Mouse (Mus musculus): Measurements from ENCODE around the gene Cfap99. TPM values are rescaled to one million over a fixed set of nuclear protein-coding genes. Genes with fewer than 3 reads are reported as not detected.

The Cfap99 gene
- 0.38 and 0.42 TPM in 2 replicates for polyA plus RNA-seq (2012; rRNA removed)

DNA sequence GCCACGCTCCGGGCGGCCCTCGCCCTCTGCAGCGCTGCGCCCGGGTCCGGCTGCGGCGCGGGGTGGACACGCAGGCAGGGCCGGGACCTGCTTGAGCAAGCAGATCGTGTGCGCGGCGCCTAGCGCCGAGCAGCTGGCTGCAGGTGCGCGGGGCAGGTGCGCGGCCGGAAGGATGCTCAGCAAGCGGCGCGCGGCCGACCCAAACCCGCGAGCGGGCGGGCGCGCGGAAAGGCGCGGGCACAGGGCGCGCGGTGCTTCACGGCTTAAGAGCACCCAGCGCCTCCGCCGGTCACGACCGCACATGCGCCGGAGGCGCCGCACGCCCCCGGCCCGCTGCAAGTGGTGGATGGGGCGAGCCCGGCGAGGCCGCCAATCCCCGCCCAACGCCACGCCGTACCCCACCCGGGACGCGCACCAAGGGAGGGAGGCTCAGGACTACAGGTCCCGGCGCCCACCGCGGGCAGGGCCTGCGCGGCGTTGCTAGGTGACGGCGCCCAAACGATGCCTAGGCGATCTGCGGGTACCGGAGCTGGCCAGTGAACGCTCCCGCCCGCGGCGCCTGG lies at the start of gene Cfap99, which contains the start of gene Zfyve28:
Gene Cfap99 (plus strand): TSS at position 447 of the 563 bp plus-strand sequence.
Gene Zfyve28 (minus strand): TSS at position 296 of the 563 bp plus-strand sequence.
- no peak for DNase-seq (ENCODE audit: low read depth)

DNA sequence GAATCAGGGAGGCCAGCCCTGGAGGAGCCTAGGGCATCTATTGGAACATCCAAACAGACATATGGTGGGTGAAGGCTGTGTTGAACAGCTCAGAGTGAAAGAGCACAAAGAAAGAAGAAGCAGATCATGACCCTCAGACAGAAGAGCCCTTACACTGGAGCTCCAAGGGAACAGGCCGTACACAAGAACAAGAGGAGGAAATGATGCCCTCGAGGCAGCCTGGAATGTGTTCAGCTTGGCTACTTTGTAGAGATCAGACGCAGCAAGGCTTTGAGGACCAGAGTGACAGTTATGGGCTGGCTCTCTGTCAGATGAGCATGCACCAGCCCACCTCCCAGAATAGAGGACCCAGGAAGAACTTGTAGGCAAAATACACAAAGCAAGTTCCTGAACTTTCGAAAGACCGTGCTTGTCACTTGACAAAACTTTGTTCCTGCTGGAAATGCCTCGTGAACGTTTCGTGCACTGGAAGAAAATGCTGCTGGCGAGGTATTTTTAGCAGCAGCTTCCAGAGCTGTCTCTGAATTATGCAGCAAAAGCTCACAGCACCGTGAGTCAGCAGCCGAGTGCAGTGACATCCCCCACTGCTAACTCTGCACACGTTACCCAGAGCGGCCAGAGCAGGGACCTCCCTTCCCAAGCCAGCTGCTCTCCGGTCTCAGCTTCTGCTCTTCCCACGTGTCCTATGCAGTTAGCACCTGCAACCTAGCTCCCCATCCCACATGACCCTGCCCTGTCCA lies 46.0 kb upstream of the Cfap99 start:
- no peak for DNase-seq (ENCODE audit: low read depth)

GRCm38 (mm10) chr5:34243062-34243461 lies 45.3 kb upstream of the Cfap99 start:
- no peak for DNase-seq (ENCODE audit: low read depth)

- no peak for DNase-seq (ENCODE audit: low read depth)
These were observed 42.0 kb upstream of the Cfap99 start for GRCm38 (mm10) chr5:34246443-34246842.

DNA sequence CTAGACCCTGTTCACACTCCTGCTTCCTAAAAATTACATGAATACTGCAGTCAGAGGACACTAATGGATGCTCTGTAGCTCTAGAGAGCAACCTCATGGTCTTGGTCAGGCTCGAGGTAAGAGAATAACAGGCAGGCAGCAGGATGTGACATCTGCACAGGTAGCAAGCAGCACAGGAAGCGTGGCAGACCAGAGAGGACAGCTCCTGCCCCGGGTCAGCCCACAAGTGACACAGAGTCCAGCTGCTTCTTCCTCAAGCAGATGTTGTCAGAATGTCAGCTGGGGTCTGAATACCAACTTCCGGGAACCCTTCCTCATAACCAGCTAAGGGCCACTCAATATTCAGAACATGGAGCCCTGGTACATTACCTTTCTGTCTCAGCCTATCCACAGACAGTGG lies 39.3 kb upstream of the Cfap99 start:
- no peak for DNase-seq (ENCODE audit: low read depth)

GRCm38 (mm10) chr5:34250090-34250489 lies 38.3 kb upstream of the Cfap99 start:
- DNase-seq (ENCODE audit: low read depth): no peak

DNA sequence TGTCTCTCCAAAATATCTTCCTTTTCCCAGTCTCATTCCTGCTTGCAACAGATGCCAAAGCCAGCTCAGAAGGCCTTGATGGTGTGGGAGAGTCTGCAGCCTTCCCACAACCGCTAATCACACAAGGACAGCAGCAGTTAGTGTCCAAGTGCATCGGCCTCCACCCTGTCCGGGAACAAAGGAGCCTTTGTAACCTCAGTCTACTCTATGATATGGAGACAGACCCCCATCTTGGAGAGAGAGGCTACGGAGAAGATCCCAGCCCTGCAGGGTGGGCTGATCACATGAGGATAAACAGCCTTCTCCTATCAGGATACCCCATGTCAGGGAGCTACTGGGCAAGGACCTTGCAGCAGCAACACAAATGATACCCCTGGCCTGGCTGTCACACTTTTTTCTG lies 36.6 kb upstream of the Cfap99 start:
- no peak for DNase-seq (ENCODE audit: low read depth)

GRCm38 (mm10) chr5:34252307-34252966 lies 36.0 kb upstream of the Cfap99 start:
- DNase-seq (ENCODE audit: low read depth): no peak

- DNase-seq (ENCODE audit: low read depth): no peak
These were observed 35.4 kb upstream of the Cfap99 start for GRCm38 (mm10) chr5:34252967-34253519.

DNA sequence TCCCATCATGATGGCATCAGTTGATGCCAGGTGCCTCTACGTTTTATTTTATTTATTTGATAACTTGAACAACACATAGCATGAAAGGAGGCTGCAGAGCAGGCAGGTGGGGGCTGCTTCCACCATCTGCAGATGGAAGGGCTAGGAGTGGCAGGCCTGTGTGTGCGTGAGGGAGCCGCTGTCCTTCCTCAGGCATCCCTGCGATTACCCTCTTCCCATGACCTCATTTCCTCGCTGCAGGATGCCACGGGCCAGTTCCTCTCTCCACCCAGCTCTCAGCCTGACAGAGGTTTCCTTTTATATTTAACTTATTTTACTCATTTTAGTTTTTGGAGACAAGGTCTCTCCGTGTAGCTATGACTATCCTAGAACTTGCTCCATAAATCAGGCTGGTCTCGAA lies 34.1 kb upstream of the Cfap99 start:
- no peak for DNase-seq (ENCODE audit: low read depth)

DNA sequence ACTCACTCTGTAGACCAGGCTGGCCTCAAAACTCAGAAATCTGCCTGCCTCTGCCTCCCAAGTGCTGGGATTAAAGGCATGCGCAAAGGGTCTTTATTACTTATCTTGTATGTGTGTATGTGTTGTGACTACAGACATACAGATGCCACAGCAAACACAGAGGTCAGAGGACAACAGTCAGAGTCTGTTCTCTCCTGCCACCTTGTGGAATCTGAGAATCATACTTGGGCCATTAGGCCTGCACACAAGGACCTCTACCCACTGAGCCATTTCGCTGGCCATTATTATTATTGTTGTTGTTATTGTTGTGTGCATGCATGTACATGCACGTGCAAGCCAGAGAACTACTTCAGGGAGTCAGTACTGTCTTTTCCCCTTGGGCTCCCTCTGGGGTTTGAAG lies 33.2 kb upstream of the Cfap99 start:
- DNase-seq (ENCODE audit: low read depth): no peak

DNA sequence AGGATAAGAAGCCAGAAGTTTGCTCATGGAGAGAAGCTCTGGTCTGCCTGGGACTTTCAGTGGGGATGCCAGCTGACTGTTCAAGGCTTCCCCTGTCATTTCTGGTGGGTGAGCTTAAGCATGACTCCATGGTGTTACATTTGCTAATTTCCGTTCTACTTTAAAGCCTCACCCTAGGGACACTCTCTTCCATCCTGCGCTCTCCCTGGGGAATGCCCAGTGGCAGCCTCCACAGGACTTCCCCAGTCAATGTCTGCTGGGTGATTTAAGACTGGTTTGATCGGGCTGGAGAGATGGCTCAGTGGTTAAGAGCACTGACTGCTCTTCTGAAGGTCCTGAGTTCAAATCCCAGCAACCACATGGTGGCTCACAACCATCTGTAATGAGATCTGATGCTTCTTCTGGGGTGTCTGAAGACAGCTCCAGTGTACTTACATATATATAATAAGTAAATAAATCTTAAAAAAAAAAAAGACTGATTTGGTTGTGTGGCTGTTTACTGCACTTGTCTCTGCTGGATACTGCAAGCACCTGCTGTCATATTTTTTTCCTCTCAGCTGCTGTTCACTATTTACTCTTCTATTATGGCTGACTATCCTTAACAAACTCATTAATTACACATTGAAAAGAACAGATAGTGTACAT lies 29.1 kb upstream of the Cfap99 start:
- DNase-seq (ENCODE audit: low read depth): no peak

DNA sequence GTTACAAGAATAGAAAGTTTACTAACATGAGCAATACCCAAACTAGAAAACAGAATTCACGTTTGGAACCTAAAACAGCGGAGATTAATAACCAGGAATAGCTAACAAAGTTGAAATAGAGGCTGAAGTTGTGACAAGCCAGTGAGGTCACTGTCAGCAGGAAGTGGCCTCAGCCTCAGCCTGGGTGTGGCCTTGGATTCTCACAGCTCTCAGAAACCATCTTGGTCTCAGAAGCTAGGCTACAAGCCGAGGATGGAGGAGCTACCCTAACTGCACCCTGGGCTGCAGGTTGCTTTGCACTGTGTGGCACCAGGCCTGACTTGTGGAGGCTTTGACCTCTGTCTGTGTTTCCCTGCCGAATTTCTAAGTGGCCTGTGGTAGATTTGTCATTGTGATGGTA lies 22.3 kb upstream of the Cfap99 start:
- DNase-seq (ENCODE audit: low read depth): no peak

DNA sequence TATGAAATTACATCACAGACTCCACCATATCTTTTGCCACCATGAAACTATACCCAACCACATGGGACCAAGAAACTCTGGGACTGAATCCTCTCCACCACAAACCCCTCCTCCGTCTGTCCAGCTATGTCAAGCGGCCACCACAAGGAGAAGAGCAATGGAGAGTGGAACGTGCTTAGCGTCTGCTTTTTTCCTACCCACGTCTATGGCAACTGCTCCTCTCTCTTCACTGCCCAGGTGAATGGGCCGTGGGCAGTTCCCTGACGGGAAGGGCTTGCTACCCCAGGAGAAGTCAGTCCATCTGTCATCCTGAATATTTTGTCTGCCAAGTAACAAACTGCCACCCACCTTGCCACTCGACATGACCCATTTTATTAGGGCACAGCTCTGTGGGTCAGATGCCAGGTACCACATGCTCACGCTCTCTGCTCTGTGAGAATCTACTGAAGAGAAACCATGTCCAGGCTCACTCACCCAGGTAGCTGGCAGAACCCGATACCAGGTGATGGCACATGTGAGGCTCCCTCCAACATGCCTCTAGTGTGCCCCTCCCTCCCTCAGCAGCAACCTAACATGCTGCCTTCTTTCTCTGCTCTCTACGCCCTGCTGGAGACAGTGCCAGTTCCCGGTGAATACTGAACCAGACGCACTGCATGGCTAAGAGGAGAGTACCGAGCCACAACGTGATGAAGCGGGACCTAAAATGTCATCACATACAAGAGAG lies 19.0 kb upstream of the Cfap99 start:
- DNase-seq (ENCODE audit: low read depth): no peak

DNA sequence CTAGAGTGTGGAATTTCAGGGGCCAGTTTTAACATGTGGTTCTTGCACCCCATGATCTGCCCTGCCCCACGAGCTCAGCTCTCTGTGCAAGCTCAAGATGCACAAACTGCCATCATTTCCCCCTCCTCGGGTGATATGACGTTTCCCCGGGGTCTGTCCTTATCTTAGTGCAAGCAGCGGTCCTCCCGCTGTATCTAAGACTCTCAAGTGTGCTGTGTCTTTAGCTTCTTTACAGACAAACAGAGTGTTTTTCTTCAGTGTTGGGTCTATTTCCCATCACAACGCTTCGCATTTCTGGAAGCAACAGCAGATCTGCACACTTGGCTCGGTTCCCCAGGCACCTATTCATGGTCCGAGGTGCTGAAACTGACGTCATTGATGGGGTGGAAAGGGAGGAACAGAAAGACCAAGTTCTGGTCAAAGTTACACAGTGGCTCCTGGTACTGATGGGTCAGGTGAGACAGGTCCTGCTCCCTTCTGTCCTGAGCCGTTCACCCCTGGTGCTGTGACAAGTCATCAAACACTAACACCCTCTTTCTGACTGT lies 18.4 kb upstream of the Cfap99 start:
- DNase-seq (ENCODE audit: low read depth): no peak

- no peak for DNase-seq (ENCODE audit: low read depth)
These were observed 16.7 kb upstream of the Cfap99 start for GRCm38 (mm10) chr5:34271743-34272142.

DNA sequence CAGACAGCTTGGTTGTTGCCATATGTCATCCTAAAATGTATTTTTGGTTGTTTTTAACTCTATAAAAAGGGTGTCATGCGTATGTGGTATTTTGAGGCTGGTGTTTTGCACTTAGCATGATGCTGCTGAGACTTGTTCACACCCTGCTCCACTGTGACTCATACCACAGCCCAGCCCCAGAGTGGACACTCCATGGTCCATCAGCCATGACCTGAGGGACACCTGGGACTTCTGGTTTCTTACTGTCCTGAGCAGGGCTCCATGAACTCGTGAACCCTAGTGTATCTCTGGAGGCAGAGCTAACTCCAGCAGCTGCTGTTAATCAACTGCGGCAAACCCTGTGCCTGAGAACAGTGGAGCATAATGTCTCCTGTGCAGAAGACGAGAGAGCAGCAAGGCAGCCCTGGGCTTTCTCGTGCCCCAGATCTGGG lies 15.1 kb upstream of the Cfap99 start:
- no peak for DNase-seq (ENCODE audit: low read depth)

DNA sequence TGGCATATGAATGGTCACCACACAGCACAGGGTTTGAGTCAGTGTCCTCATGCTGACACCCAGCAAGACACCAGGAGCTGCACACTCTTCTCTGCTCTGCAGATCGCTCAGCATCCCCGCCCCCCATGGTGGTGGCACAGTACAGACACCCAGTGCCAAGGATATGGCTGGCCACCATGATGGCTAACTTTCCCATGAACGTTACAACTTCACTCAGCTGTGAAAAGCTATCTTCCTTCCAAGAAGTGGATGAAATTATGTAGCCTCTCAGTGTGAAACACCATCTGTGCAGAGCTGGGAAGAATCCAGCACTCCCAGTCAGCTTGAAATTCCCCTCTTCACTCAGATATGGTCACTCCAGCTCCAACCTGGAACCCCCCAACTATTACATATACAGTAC lies 14.1 kb upstream of the Cfap99 start:
- DNase-seq (ENCODE audit: low read depth): no peak

DNA sequence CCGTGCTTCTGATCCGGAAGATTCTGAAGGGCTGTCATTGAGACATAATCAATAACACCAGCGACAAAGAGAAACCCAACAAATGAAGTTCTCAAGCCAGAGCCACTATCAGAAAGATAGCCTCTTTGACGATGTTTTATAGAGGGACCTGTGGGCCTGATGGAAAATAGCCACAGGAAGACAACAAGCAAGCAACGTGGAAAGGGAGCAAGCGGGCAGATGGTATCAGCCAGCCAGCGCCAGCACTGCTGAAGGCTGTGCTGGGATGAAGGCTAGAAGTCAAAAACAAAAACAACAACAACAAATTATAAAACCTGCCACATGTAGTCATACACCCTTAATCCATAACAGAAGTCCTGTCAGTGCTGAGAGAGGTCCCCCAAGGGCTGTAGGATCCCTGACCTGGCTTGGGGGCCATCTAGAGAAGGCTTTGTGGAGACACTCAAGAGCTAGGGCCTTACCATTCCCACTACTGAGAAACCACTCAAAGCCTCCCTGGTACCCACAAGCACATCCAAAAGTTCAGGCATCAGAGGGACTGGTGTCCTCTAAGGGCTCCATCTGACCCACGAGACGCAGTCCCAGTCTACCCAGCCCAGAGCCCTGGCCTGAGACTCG lies 13.6 kb upstream of the Cfap99 start:
- DNase-seq (ENCODE audit: low read depth): no peak

- DNase-seq (ENCODE audit: low read depth): no peak
These were observed 12.2 kb upstream of the Cfap99 start for GRCm38 (mm10) chr5:34276191-34276590.

GRCm38 (mm10) chr5:34276746-34277145 lies 11.7 kb upstream of the Cfap99 start:
- no peak for DNase-seq (ENCODE audit: low read depth)

Measured in gonadal fat pad, adult 2 months (tissue).